Mouse (Mus musculus) heart, postnatal 36 days (tissue): ENCODE measurements around the gene Mex3a. TPM values are rescaled to one million over a fixed set of nuclear protein-coding genes. Genes with fewer than 3 reads are reported as not detected.

Experiments
- DNase-seq, 2 experiments: peaks; one replicate each; pipeline ENCODE4 v3.0.0; 2021 to 2022
- intact Hi-C: fragments of 180-260 bp; cut with DNase I; formaldehyde crosslinking; loops from one replicate; pipeline ENCODE4 v1.15.1; 2025
- total RNA-seq, 2 experiments: library from RNA; stranded (reverse); gene quantifications; 2 replicates each; pipeline ENCODE4 v1.2.3; 2021

Gene Mex3a
- total RNA-seq, 2 experiments from 2014 or later, result 0.22 to 0.58 TPM

GRCm38 (mm10) chr3:88541622-88542401 lies 9.6 kb downstream of the Mex3a start:
- no peak for DNase-seq
- intact Hi-C loops, result no loop called here

GRCm38 (mm10) chr3:88542486-88542885 lies 10.3 kb downstream of the Mex3a start:
- intact Hi-C loops, result no loop called here

GRCm38 (mm10) chr3:88543174-88543573 lies 11.0 kb downstream of the Mex3a start:
- intact Hi-C loops, result no loop called here
- no peak for DNase-seq

More at GRCm38 (mm10) chr3:88542486-88542885, 10.3 kb downstream of the Mex3a start:
- no peak for DNase-seq

GRCm38 (mm10) chr3:88543651-88544410 lies 11.6 kb downstream of the Mex3a start:
- intact Hi-C loops, result no loop called here
- no peak for DNase-seq

GRCm38 (mm10) chr3:88544514-88544913 lies 12.3 kb downstream of the Mex3a start:
- intact Hi-C loops, result no loop called here
- no peak for DNase-seq

- no peak for DNase-seq
- intact Hi-C loops, result no loop called here
Observed at GRCm38 (mm10) chr3:88544955-88545591, 12.9 kb downstream of the Mex3a start.

GRCm38 (mm10) chr3:88546674-88547418 lies 14.7 kb downstream of the Mex3a start:
- intact Hi-C loops, result no loop called here
- DNase-seq, result no peak

GRCm38 (mm10) chr3:88548180-88548917 lies 16.2 kb downstream of the Mex3a start, which contains the start of gene Rab25:
TSS of gene Rab25 (minus strand) at chr3:88548300.
- DNase-seq, result no peak
- intact Hi-C loops, result no loop called here

- DNase-seq, result no peak
- intact Hi-C loops, result loop anchor here (10.0 kb wide), 1 partner anchor 1703 kb away; the partner anchor contains the start of gene Crtc2
Observed at GRCm38 (mm10) chr3:88551586-88551985, 19.4 kb downstream of the Mex3a start.

- no peak for DNase-seq
- intact Hi-C loops, result loop anchor here (2.0 to 10.0 kb wide), 3 partner anchors 21 to 1703 kb away; partner anchors contain the start of gene Crtc2
Observed at GRCm38 (mm10) chr3:88552082-88552645, 20.0 kb downstream of the Mex3a start.

- peak; percentile 95 to 97 for DNase-seq
- intact Hi-C loops, result loop anchor here (2.0 to 10.0 kb wide), 3 partner anchors 22 to 1702 kb away; partner anchors contain the start of gene Crtc2
Observed at GRCm38 (mm10) chr3:88552676-88553524, 20.7 kb downstream of the Mex3a start, which contains the start of gene Lamtor2. TSS of gene Lamtor2 (minus strand) at chr3:88553074.

GRCm38 (mm10) chr3:88553525-88553879 lies 21.3 kb downstream of the Mex3a start, which contains the start of gene Ubqln4:
TSS of gene Ubqln4 (plus strand) at chr3:88553758.
- peak; percentile 97 to 98 for DNase-seq
- intact Hi-C loops, result loop anchor here (2.0 to 10.0 kb wide), 3 partner anchors 23 to 1701 kb away; partner anchors contain the start of gene Crtc2

- no peak for DNase-seq
- intact Hi-C loops, result loop anchor here (2.0 to 10.0 kb wide), 3 partner anchors 23 to 1701 kb away; partner anchors contain the start of gene Crtc2
Observed at GRCm38 (mm10) chr3:88553880-88554586, 21.8 kb downstream of the Mex3a start.

GRCm38 (mm10) chr3:88555069-88555605 lies 22.9 kb downstream of the Mex3a start:
- DNase-seq, result no peak
- intact Hi-C loops, result loop anchor here (10.0 kb wide), 1 partner anchor 1700 kb away; the partner anchor contains the start of gene Crtc2

GRCm38 (mm10) chr3:88555731-88556130 lies 23.5 kb downstream of the Mex3a start:
- no peak for DNase-seq
- intact Hi-C loops, result loop anchor here (10.0 kb wide), 1 partner anchor 1699 kb away; the partner anchor contains the start of gene Crtc2

- no peak for DNase-seq
- intact Hi-C loops, result loop anchor here (10.0 kb wide), 1 partner anchor 1698 kb away; the partner anchor contains the start of gene Crtc2
Observed at GRCm38 (mm10) chr3:88556616-88557015, 24.4 kb downstream of the Mex3a start.

GRCm38 (mm10) chr3:88559596-88559995 lies 27.4 kb downstream of the Mex3a start:
- DNase-seq, result no peak
- intact Hi-C loops, result loop anchor here (10.0 kb wide), 1 partner anchor 1695 kb away; the partner anchor contains the start of gene Crtc2
